ENCODE assay signal across 18 mouse cellular contexts in the genomic region with DNA sequence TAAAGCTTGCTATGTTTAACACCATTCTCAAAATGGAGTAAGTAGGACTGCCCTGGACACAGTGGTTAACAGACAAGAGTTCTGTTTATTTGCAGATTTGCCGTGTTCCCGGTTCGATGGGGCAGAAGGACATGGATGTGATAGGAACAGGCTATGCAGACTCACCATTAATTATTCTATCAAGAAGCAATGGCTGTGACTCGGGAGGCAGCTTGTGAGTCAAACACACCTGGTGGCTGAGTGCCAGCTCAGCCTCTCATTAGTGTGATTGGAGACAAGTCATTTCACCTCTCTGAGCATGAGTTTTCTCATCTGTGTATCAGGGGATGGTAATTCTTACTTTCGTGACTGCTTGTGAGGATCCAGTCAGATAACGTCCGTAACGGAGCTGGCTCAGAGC.
"Had no signal": no experiment of that assay in that cellular context is flagged by ENCODE, and none has a peak within 500 bp of the region (broad histone marks: within the 10 kb centered on the region; RNA-seq: fewer than 3 reads in every experiment).

No protein-coding gene starts in this region.

- H3K27me3 ChIP-seq: liver, embryonic 15.5 days; midbrain, embryonic 12.5 days; neural tube, embryonic 13.5 days; neural tube, embryonic 15.5 days had no signal

- DNase-seq: lung, adult 18-20 months; lung, embryonic 14.5 days; lung, postnatal 10 days; lung, postnatal 4 days; midbrain, embryonic 14.5 days; right cerebral cortex, adult 18-20 months; right cerebral cortex, postnatal 25 days; right cerebral cortex, postnatal 4 days; spleen, adult 18-20 months; thymus, adult 18-20 months; thymus, postnatal 14 days; thymus, postnatal 36 days had no signal

- H3K9me3 ChIP-seq: liver, embryonic 15.5 days; midbrain, embryonic 10.5 days; midbrain, embryonic 12.5 days; neural tube, embryonic 13.5 days; neural tube, embryonic 15.5 days had no signal

- H3K4me1 ChIP-seq: midbrain, embryonic 10.5 days; midbrain, embryonic 12.5 days; neural tube, embryonic 13.5 days; neural tube, embryonic 15.5 days had no signal

- H3K4me3 ChIP-seq: liver, embryonic 15.5 days; midbrain, embryonic 10.5 days; midbrain, embryonic 12.5 days; myocyte; neural tube, embryonic 13.5 days; neural tube, embryonic 15.5 days had no signal

- H3K36me3 ChIP-seq: liver, embryonic 15.5 days; midbrain, embryonic 10.5 days; midbrain, embryonic 12.5 days; neural tube, embryonic 13.5 days; neural tube, embryonic 15.5 days had no signal

- H3K4me2 ChIP-seq: liver, embryonic 15.5 days; lung, embryonic 14.5 days; midbrain, embryonic 12.5 days; neural tube, embryonic 13.5 days; neural tube, embryonic 15.5 days had no signal

- H3K27ac ChIP-seq: liver, embryonic 15.5 days; midbrain, embryonic 10.5 days; midbrain, embryonic 12.5 days; neural tube, embryonic 13.5 days; neural tube, embryonic 15.5 days had no signal

- H3K9ac ChIP-seq: liver, embryonic 15.5 days; lung, embryonic 14.5 days; midbrain, embryonic 12.5 days; neural tube, embryonic 13.5 days; neural tube, embryonic 15.5 days had no signal
